Mouse (Mus musculus): Measurements from ENCODE around the gene Cldn16. TPM values are rescaled to one million over a fixed set of nuclear protein-coding genes. Genes with fewer than 3 reads are reported as not detected.

Cldn16 gene
- not detected for polyA plus RNA-seq (2014; fragmentation: Illumina TruSeq; extraction: RNeasy Lipid Tissue Mini Kit (QIAGEN cat#74804); ENCODE audit: low read depth, low replicate concordance)

GRCm38 (mm10) chr16:26462835-26463234 lies at the start of gene Cldn16:
Gene Cldn16 (plus strand): TSS chr16:26463135.

GRCm38 (mm10) chr16:26526669-26527068 lies 63.7 kb downstream of the Cldn16 start, which contains the start of gene Tmem207:
Gene Tmem207 (minus strand): TSS chr16:26526769.

Other genes starting within 250 kb of the Cldn16 start
- 0.36 TPM for gene Cldn1, start 91.3 kb upstream of the Cldn16 start, polyA plus RNA-seq (2014; fragmentation: Illumina TruSeq; extraction: RNeasy Lipid Tissue Mini Kit (QIAGEN cat#74804); ENCODE audit: low read depth, low replicate concordance)
- gene Tmem207, start 63.6 kb downstream of the Cldn16 start, polyA plus RNA-seq (2014; fragmentation: Illumina TruSeq; extraction: RNeasy Lipid Tissue Mini Kit (QIAGEN cat#74804); ENCODE audit: low read depth, low replicate concordance): not detected
- 14.4 TPM for gene Il1rap, start 118.6 kb downstream of the Cldn16 start, polyA plus RNA-seq (2014; fragmentation: Illumina TruSeq; extraction: RNeasy Lipid Tissue Mini Kit (QIAGEN cat#74804); ENCODE audit: low read depth, low replicate concordance)